Mouse (Mus musculus) spleen, adult 2 months (tissue): Measurements from ENCODE around the gene Kcnj11. TPM values are rescaled to one million over a fixed set of nuclear protein-coding genes. Genes with fewer than 3 reads are reported as not detected.

Source experiments
- DNase-seq, 2 experiments: peaks; one replicate each; pipeline versions ENCODE4 v3.0.0 to v3.0.0-alpha.2; 2012 to 2021; ENCODE audit warnings: low spot score in 2 of 2, low read depth in 1 of 2
- H3K27ac ChIP-seq: fragments of 200-500 bp; 2 replicates; pipeline ENCODE4 v1.5.1; 2012; ENCODE audit warnings: low read length, inconsistent platforms; ENCODE audit not compliant: insufficient read depth
- H3K27me3 ChIP-seq: fragments of 200-500 bp; 2 replicates; pipeline ENCODE4 v1.6.1; 2012; ENCODE audit warnings: mild to moderate bottlenecking, moderate library complexity, low read length, inconsistent platforms; ENCODE audit not compliant: control insufficient read depth, insufficient read depth
- H3K36me3 ChIP-seq: fragments of 200-500 bp; 2 replicates; pipeline ENCODE4 v1.6.1; 2012; ENCODE audit warnings: mild to moderate bottlenecking, low read length, inconsistent platforms; ENCODE audit not compliant: control insufficient read depth, insufficient read depth
- H3K4me1 ChIP-seq: fragments of 200-500 bp; 2 replicates; pipeline ENCODE4 v1.6.1; 2011; ENCODE audit warnings: inconsistent platforms; ENCODE audit not compliant: control insufficient read depth, insufficient read depth, insufficient read length
- H3K4me3 ChIP-seq: fragments of 200-500 bp; 2 replicates; pipeline ENCODE4 v1.5.1; 2011; ENCODE audit warnings: mild to moderate bottlenecking, inconsistent platforms; ENCODE audit not compliant: insufficient read depth, insufficient read length; ENCODE audit errors: extremely low read depth
- CTCF ChIP-seq: fragments of 200-500 bp; IDR thresholded peaks from 2 replicates; pipeline ENCODE4 v1.5.1; 2011; ENCODE audit warnings: mild to moderate bottlenecking, inconsistent platforms; ENCODE audit not compliant: insufficient read depth, insufficient read length, insufficient replicate concordance; ENCODE audit errors: extremely low read depth
- POLR2A ChIP-seq: fragments of 200-500 bp; IDR thresholded peaks from 2 replicates; pipeline ENCODE4 v1.6.1; 2011; ENCODE audit warnings: low read depth, low read length, inconsistent platforms
- WGBS: fragments of 180-500 bp; shearing (Covaris S2); methylation state at CpG from one replicate; pipeline ENCODE4 v1.1.7; 2018; 5-methylcytosine and 5-hydroxymethylcytosine counted together
- polyA plus RNA-seq: library from polyadenylated mRNA; depleted of rRNA; stranded (reverse); fragments of >200 nt; gene quantifications from 2 replicates; pipeline ENCODE4 v1.2.3, GENCODE M21; 2012

Gene Kcnj11
- polyA plus RNA-seq, 1 experiment: not detected

- H3K4me3 ChIP-seq: no peak overlapping the region
- no peak overlapping the region for H3K27ac ChIP-seq
- WGBS: 94% methylated on average over 12 of the region's 12 CpGs
- TF ChIP-seq POLR2A (no peak), CTCF (no peak)
- DNase-seq: no peak
- peaks cover 40% of the 10 kb centered on the region for H3K36me3 ChIP-seq
- H3K27me3 ChIP-seq: no peaks in the 10 kb centered on the region
- H3K4me1 ChIP-seq: no peaks in the 10 kb centered on the region
Observed at GRCm38 (mm10) chr7:46077675-46078074, 22.9 kb downstream of the Kcnj11 start.

GRCm38 (mm10) chr7:46076844-46077243, 23.7 kb downstream of the Kcnj11 start:
- H3K27ac ChIP-seq: no peak overlapping the region
- WGBS: 89% methylated on average over 7 of the region's 7 CpGs
- no peaks in the 10 kb centered on the region for H3K4me1 ChIP-seq
- TF ChIP-seq CTCF (no peak), POLR2A (no peak)
- H3K4me3 ChIP-seq: no peak overlapping the region
- H3K36me3 ChIP-seq: peaks cover 41% of the 10 kb centered on the region
- DNase-seq: no peak
- H3K27me3 ChIP-seq: no peaks in the 10 kb centered on the region

GRCm38 (mm10) chr7:46068831-46069230, 31.7 kb downstream of the Kcnj11 start:
- Histone ChIP-seq H3K36me3 (peaks cover 40% of the 10 kb centered on the region), H3K4me1 (no peaks in the 10 kb centered on the region), H3K4me3 (no peak overlapping the region), H3K27ac (no peak overlapping the region), H3K27me3 (no peaks in the 10 kb centered on the region)
- DNase-seq: no peak
- TF ChIP-seq POLR2A: no peak
- 91% methylated on average over 8 of the region's 8 CpGs for WGBS

- Histone ChIP-seq H3K27me3 (no peaks in the 10 kb centered on the region), H3K36me3 (peaks cover 20% of the 10 kb centered on the region), H3K4me1 (peaks cover 7% of the 10 kb centered on the region; the same call in 1 of the 2 replicates), H3K27ac (no peak overlapping the region), H3K4me3 (no peak overlapping the region)
- 93% methylated on average over 6 of the region's 6 CpGs for WGBS
- TF ChIP-seq POLR2A: no peak
- no peak for TF ChIP-seq CTCF
- no peak for DNase-seq
Observed at GRCm38 (mm10) chr7:46063296-46063695, 37.3 kb downstream of the Kcnj11 start.

- WGBS: 96% methylated on average over 16 of the region's 16 CpGs
Observed at GRCm38 (mm10) chr7:46061614-46062013, 39.0 kb downstream of the Kcnj11 start.

GRCm38 (mm10) chr7:46060688-46061087, 39.9 kb downstream of the Kcnj11 start:
- H3K36me3 ChIP-seq: peaks cover 15% of the 10 kb centered on the region; the same call in 1 of the 2 replicates

More at GRCm38 (mm10) chr7:46061614-46062013, 39.0 kb downstream of the Kcnj11 start:
- peaks cover 17% of the 10 kb centered on the region; the same call in 1 of the 2 replicates for H3K4me1 ChIP-seq
- H3K4me3 ChIP-seq: no peak overlapping the region
- no peak for DNase-seq
- TF ChIP-seq POLR2A: no peak
- TF ChIP-seq CTCF: no peak
- H3K27me3 ChIP-seq: no peaks in the 10 kb centered on the region
- H3K27ac ChIP-seq: no peak overlapping the region
- H3K36me3 ChIP-seq: peaks cover 18% of the 10 kb centered on the region

GRCm38 (mm10) chr7:46058882-46059281, 41.7 kb downstream of the Kcnj11 start:
- no peaks in the 10 kb centered on the region for H3K27me3 ChIP-seq
- WGBS: 15% methylated on average over 11 of the region's 11 CpGs
- H3K36me3 ChIP-seq: peaks cover 26% of the 10 kb centered on the region
- DNase-seq: peak; percentile 34 to 48
- no peak for TF ChIP-seq CTCF
- TF ChIP-seq POLR2A: peak; percentile 69
- peaks cover 17% of the 10 kb centered on the region; the same call in 1 of the 2 replicates for H3K4me1 ChIP-seq
- peak overlapping the region; percentile 88 for H3K4me3 ChIP-seq
- peak overlapping the region; percentile 93 for H3K27ac ChIP-seq

More at GRCm38 (mm10) chr7:46060688-46061087, 39.9 kb downstream of the Kcnj11 start:
- Histone ChIP-seq H3K4me3 (no peak overlapping the region), H3K27ac (no peak overlapping the region), H3K27me3 (no peaks in the 10 kb centered on the region), H3K4me1 (peaks cover 17% of the 10 kb centered on the region; the same call in 1 of the 2 replicates)
- WGBS: 93% methylated on average over 8 of the region's 8 CpGs
- TF ChIP-seq CTCF: no peak
- no peak for DNase-seq
